Mouse (Mus musculus): ENCODE data around the gene Tox3. TPM values are rescaled to one million over a fixed set of nuclear protein-coding genes. Genes with fewer than 3 reads are reported as not detected.

The Tox3 gene
- total and polyA plus RNA-seq, 3 experiments = not detected

DNA sequence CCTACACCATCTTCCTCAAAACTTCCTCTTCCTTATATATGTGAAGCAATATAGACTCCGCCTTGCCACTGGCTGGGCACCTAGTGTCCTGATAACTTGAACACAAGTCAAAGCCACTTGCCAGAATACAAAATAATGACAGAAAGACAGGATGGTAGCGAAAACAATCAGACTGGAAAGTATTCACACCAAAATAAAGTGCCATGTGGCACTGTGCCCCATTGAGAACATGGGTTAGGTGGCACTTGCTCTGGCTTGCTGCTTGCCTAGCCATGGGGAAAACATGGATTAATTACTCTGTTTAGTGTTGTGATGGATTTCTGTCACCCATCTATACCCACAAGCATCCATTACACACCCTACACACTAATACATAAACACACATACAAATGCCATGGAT, 105.8 kb downstream of the Tox3 start:
- in situ Hi-C loops (cut with MboI; ENCODE audit: low pct_ligation_motif_present, low pct_unique_long_range_greater_than_20kb, low sequenced_read_pairs) = no loop called here
- Histone ChIP-seq H3K27ac (ENCODE audit: insufficient read depth, low read depth) (no peak overlapping the region), H3K4me2 (ENCODE audit: insufficient read depth, low read depth, poor library complexity, severe bottlenecking) (no peak overlapping the region), H3K36me3 (replicated peaks in 1 of 2; ENCODE audit: control insufficient read depth in 1 of 2, insufficient read depth in 1 of 2, low read length in 1 of 2) (no peaks in the 10 kb centered on the region), H3K79me2 (replicated peaks; ENCODE audit: control insufficient read depth, extremely low read depth, insufficient read depth, poor library complexity, severe bottlenecking) (no peaks in the 10 kb centered on the region), H3K27me3 (replicated peaks) (no peaks in the 10 kb centered on the region), H3K4me3 (replicated peaks in 1 of 3; ENCODE audit: low read depth in 2 of 3, low read length in 2 of 3, poor library complexity in 1 of 3) (no peak overlapping the region), H3K9ac (ENCODE audit: insufficient read depth, low read depth) (no peak overlapping the region), H3K9me3 (replicated peaks; ENCODE audit: low read length) (no peaks in the 10 kb centered on the region), H3K4me1 (ENCODE audit: control insufficient read depth in 1 of 2, insufficient read depth in 2 of 2) (peaks cover 0 to 21% of the 10 kb centered on the region in 2 experiments; a peak in 2 of 4 replicates)
- TF ChIP-seq CTCF (conservative IDR thresholded peaks at IDR 0.05 in 1 of 2, IDR thresholded peaks at IDR 0.05 in 1 of 2; ENCODE audit: low read depth in 2 of 2, low read length in 2 of 2) (no peak), USF1 (IDR thresholded peaks at IDR 0.05; ENCODE audit: low read depth, low read length) (no peak), PAX5 (IDR thresholded peaks at IDR 0.05; ENCODE audit: low read length) (no peak), NELFE (IDR thresholded peaks at IDR 0.05; ENCODE audit: low read depth, low read length) (no peak), IRF4 (IDR thresholded peaks at IDR 0.05; ENCODE audit: low read depth, low read length) (no peak), HCFC1 (IDR thresholded peaks at IDR 0.05; ENCODE audit: low read depth, low read length) (no peak), POLR2A (IDR thresholded peaks at IDR 0.05; ENCODE audit: low read depth, low read length) (no peak), SIN3A (IDR thresholded peaks at IDR 0.05; ENCODE audit: low read length) (no peak), BHLHE40 (IDR thresholded peaks at IDR 0.05; ENCODE audit: low read depth, low read length) (no peak), SMC3 (IDR thresholded peaks at IDR 0.05; ENCODE audit: low read depth, low read length) (no peak), NRF1 (IDR thresholded peaks at IDR 0.05; ENCODE audit: low read depth, low read length) (no peak), ELF1 (IDR thresholded peaks at IDR 0.05; ENCODE audit: low read depth, low read length) (no peak), JUN (IDR thresholded peaks at IDR 0.05; ENCODE audit: insufficient read depth, low read depth, low read length) (no peak)
- DNase-seq (ENCODE audit: extremely low read depth) = no peak
- dilution Hi-C loops (cut with MboI; ENCODE audit: extremely low pct_ligation_motif_present, extremely low pct_unique_long_range_greater_than_20kb, low sequenced_read_pairs) = no loop called here

DNA sequence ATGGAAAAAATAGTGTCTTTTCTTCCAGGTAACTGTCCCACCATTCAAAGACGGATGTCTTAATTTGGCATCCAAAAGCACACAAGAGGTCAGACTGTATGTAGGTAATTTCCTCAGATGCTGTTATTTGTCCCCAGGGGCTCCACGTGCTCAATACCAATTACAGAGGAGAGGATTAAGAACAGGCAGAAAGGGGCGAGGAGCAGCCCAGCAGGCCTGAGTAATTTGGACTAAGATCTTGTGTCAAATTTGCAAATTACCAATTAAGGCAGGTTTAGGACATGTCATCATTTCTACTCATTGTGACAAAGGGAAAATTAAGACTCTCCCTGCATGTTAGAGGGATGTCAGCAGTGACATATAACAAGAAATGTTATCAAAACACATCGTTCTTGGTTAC, 106.7 kb downstream of the Tox3 start:
- peaks cover 0 to 21% of the 10 kb centered on the region in 2 experiments; a peak in 2 of 4 replicates for H3K4me1 ChIP-seq (ENCODE audit: control insufficient read depth in 1 of 2, insufficient read depth in 2 of 2)
- H3K4me2 ChIP-seq (ENCODE audit: insufficient read depth, low read depth, poor library complexity, severe bottlenecking) = no peak overlapping the region
- no peak overlapping the region for H3K27ac ChIP-seq (ENCODE audit: insufficient read depth, low read depth)
- no peaks in the 10 kb centered on the region for H3K9me3 ChIP-seq (replicated peaks; ENCODE audit: low read length)
- H3K79me2 ChIP-seq (replicated peaks; ENCODE audit: control insufficient read depth, extremely low read depth, insufficient read depth, poor library complexity, severe bottlenecking) = no peaks in the 10 kb centered on the region
- no peak overlapping the region for H3K9ac ChIP-seq (ENCODE audit: insufficient read depth, low read depth)
- in situ Hi-C loops (cut with MboI; ENCODE audit: low pct_ligation_motif_present, low pct_unique_long_range_greater_than_20kb, low sequenced_read_pairs) (no loop called here), dilution Hi-C loops (cut with MboI; ENCODE audit: extremely low pct_ligation_motif_present, extremely low pct_unique_long_range_greater_than_20kb, low sequenced_read_pairs) (no loop called here)
- H3K36me3 ChIP-seq (replicated peaks in 1 of 2; ENCODE audit: control insufficient read depth in 1 of 2, insufficient read depth in 1 of 2, low read length in 1 of 2) = no peaks in the 10 kb centered on the region
- TF ChIP-seq MAX (IDR thresholded peaks at IDR 0.05; ENCODE audit: low read length) = no peak
- no peak for TF ChIP-seq SMC3 (IDR thresholded peaks at IDR 0.05; ENCODE audit: low read depth, low read length)
- TF ChIP-seq RAD21 (IDR thresholded peaks at IDR 0.05; ENCODE audit: low read depth, low read length) = no peak
- no peak for TF ChIP-seq TBP (conservative IDR thresholded peaks at IDR 0.05; ENCODE audit: low read depth, low read length)
- no peak for TF ChIP-seq POLR2A (IDR thresholded peaks at IDR 0.05; ENCODE audit: low read depth, low read length)
- DNase-seq (ENCODE audit: extremely low read depth) = no peak
- no peak overlapping the region for H3K4me3 ChIP-seq (replicated peaks in 1 of 3; ENCODE audit: low read depth in 2 of 3, low read length in 2 of 3, poor library complexity in 1 of 3)
- H3K27me3 ChIP-seq (replicated peaks) = no peaks in the 10 kb centered on the region
